Mouse (Mus musculus) cerebellum, adult 2 months (tissue): ENCODE measurements around the gene Vgll4. TPM values are rescaled to one million over a fixed set of nuclear protein-coding genes. Genes with fewer than 3 reads are reported as not detected.

ENCODE experiments used
- DNase-seq, 2 experiments: peaks; one replicate each; pipeline ENCODE4 v3.0.0; 2021
- H3K27ac ChIP-seq: fragments of 200-500 bp; 2 replicates; pipeline ENCODE4 v1.5.1; 2012; ENCODE audit warnings: low read length, control low read depth, inconsistent platforms; ENCODE audit not compliant: insufficient read depth
- H3K27me3 ChIP-seq: fragments of 200-500 bp; 2 replicates; pipeline ENCODE4 v1.6.1; 2012; ENCODE audit warnings: inconsistent platforms, mild to moderate bottlenecking, low read length, moderate library complexity; ENCODE audit not compliant: control insufficient read depth, insufficient read depth
- H3K4me1 ChIP-seq: fragments of 200-500 bp; 2 replicates; pipeline ENCODE4 v1.6.1; 2011; ENCODE audit warnings: low read length; ENCODE audit not compliant: control insufficient read depth, insufficient read depth
- H3K4me3 ChIP-seq: fragments of 200-500 bp; replicated peaks from 2 replicates; pipeline ENCODE3; 2011; ENCODE audit warnings: mild to moderate bottlenecking, low read depth, low read length, control low read depth; ENCODE audit not compliant: insufficient read depth
- CTCF ChIP-seq: fragments of 200-500 bp; IDR thresholded peaks from 2 replicates; pipeline ENCODE4 v1.5.1; 2011; ENCODE audit warnings: low read depth, mild to moderate bottlenecking, control low read depth, low read length, moderate library complexity, borderline replicate concordance; ENCODE audit not compliant: insufficient read depth
- POLR2A ChIP-seq: fragments of 200-500 bp; IDR thresholded peaks from 2 replicates; pipeline ENCODE4 v1.6.1; 2011; ENCODE audit warnings: low read length, control low read depth, borderline replicate concordance; ENCODE audit not compliant: insufficient read depth
- WGBS: fragments of 180-500 bp; shearing (Covaris S2); methylation state at CpG from one replicate; pipeline ENCODE4 v1.1.7; 2018; 5-methylcytosine and 5-hydroxymethylcytosine counted together
- polyA plus RNA-seq: library from polyadenylated mRNA; depleted of rRNA; stranded (reverse); fragments of >200 nt; gene quantifications from 2 replicates; pipeline ENCODE4 v1.2.3, GENCODE M21; 2012

Gene Vgll4
- polyA plus RNA-seq, 1 experiment, result 23.9 TPM

GRCm38 (mm10) chr6:114901321-114901824 lies 68.4 kb downstream of the Vgll4 start:
- Histone ChIP-seq H3K4me1 (peaks cover 7% of the 10 kb centered on the region), H3K27me3 (no peaks in the 10 kb centered on the region), H3K4me3 (no peak overlapping the region), H3K27ac (no peak overlapping the region)
- DNase-seq, result no peak
- 62% methylated on average over 12 of the region's 12 CpGs for WGBS
- TF ChIP-seq CTCF, result no peak
- TF ChIP-seq POLR2A, result no peak

GRCm38 (mm10) chr6:114900194-114900593 lies 69.6 kb downstream of the Vgll4 start:
- peak overlapping the region; percentile 35; the same call in 1 of the 2 replicates for H3K27ac ChIP-seq
- H3K4me1 ChIP-seq, result no peaks in the 10 kb centered on the region; the same call in 1 of the 2 replicates
- 48% methylated on average over 10 of the region's 10 CpGs for WGBS

GRCm38 (mm10) chr6:114899652-114900051 lies 70.1 kb downstream of the Vgll4 start:
- TF ChIP-seq CTCF (no peak), POLR2A (no peak)
- Histone ChIP-seq H3K27ac (no peak overlapping the region), H3K27me3 (no peaks in the 10 kb centered on the region), H3K4me3 (no peak overlapping the region), H3K4me1 (no peaks in the 10 kb centered on the region; the same call in 1 of the 2 replicates)
- DNase-seq, result no peak
- WGBS, result 55% methylated on average over 7 of the region's 7 CpGs

More at GRCm38 (mm10) chr6:114900194-114900593, 69.6 kb downstream of the Vgll4 start:
- H3K4me3 ChIP-seq, result no peak overlapping the region
- TF ChIP-seq POLR2A, result no peak
- no peak for TF ChIP-seq CTCF
- no peaks in the 10 kb centered on the region for H3K27me3 ChIP-seq
- DNase-seq, result no peak

- 92% methylated on average over 4 of the region's 4 CpGs for WGBS
- no peak for TF ChIP-seq CTCF
- TF ChIP-seq POLR2A, result no peak
- Histone ChIP-seq H3K4me3 (no peak overlapping the region), H3K27ac (no peak overlapping the region), H3K27me3 (no peaks in the 10 kb centered on the region), H3K4me1 (no peaks in the 10 kb centered on the region; the same call in 1 of the 2 replicates)
- no peak for DNase-seq
These were observed 70.8 kb downstream of the Vgll4 start for GRCm38 (mm10) chr6:114898949-114899348.

- no peak for TF ChIP-seq POLR2A
- TF ChIP-seq CTCF, result no peak
- no peak overlapping the region for H3K27ac ChIP-seq
- no peaks in the 10 kb centered on the region for H3K27me3 ChIP-seq
- peaks cover 10% of the 10 kb centered on the region for H3K4me1 ChIP-seq
- WGBS, result 36% methylated on average over 2 of the region's 2 CpGs
- H3K4me3 ChIP-seq, result no peak overlapping the region
- DNase-seq, result no peak
These were observed 73.5 kb downstream of the Vgll4 start for GRCm38 (mm10) chr6:114896281-114896680.

- DNase-seq, result no peak
- TF ChIP-seq POLR2A (no peak), CTCF (no peak)
- Histone ChIP-seq H3K27me3 (no peaks in the 10 kb centered on the region), H3K4me3 (no peak overlapping the region), H3K27ac (no peak overlapping the region), H3K4me1 (peaks cover 17% of the 10 kb centered on the region)
- 90% methylated on average over 7 of the region's 7 CpGs for WGBS
These were observed 74.6 kb downstream of the Vgll4 start for GRCm38 (mm10) chr6:114895191-114895590.

- 80% methylated on average over 4 of the region's 4 CpGs for WGBS
- no peak for DNase-seq
- TF ChIP-seq POLR2A (no peak), CTCF (no peak)
- H3K4me3 ChIP-seq, result no peak overlapping the region
- no peak overlapping the region for H3K27ac ChIP-seq
- peaks cover 20% of the 10 kb centered on the region for H3K4me1 ChIP-seq
- no peaks in the 10 kb centered on the region for H3K27me3 ChIP-seq
These were observed 75.2 kb downstream of the Vgll4 start for GRCm38 (mm10) chr6:114894548-114895106.
